ENCODE assay signal across 23 mouse cellular contexts in the genomic region with DNA sequence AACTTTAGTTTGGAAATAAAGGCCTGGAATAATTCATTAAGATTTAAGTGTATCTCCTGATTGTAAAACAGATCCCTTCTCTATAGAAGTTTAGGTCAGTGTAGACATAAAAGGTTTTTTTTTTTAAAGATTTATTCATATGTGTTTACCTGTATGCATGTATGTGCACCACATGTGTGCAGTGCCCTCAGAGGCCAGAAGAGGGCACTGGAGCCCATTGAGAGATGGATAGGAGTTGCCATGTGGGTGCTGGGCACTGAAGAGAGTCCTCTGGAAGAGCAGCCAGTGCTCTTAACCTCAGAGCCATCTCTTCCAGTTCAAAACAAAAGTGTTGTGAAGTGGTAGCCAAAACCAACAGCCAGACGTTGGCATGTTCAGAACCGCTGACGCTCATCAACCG. TPM values are rescaled to one million over a fixed set of nuclear protein-coding genes. Genes with fewer than 3 reads are reported as not detected.
DNase-seq lines count a peak whose midpoint lies in the region; ATAC-seq and TF ChIP-seq lines count a peak whose summit lies in the region.
"Had no signal": no experiment of that assay in that cellular context is flagged by ENCODE, and none has a peak within 500 bp of the region (broad histone marks: within the 10 kb centered on the region; RNA-seq: fewer than 3 reads in every experiment).

No protein-coding gene starts in this region.

- no peak for TF ChIP-seq EP300 in heart, adult 2 months (IDR thresholded peaks at IDR 0.05; ENCODE audit: insufficient read depth, low read depth, low read length)
- TF ChIP-seq EP300 in liver, embryonic 14.5 days (IDR thresholded peaks at IDR 0.05; ENCODE audit: low read depth), result no peak
- no peak for TF ChIP-seq EP300 in ES-Bruce4 (IDR thresholded peaks at IDR 0.05; ENCODE audit: insufficient read depth, low read depth, low read length)

- H3K36me3 ChIP-seq in heart, adult 2 months (ENCODE audit: control insufficient read depth, insufficient read depth, low read length), result peaks cover 2% of the 10 kb centered on the region; the same call in 1 of the 2 replicates
- peaks cover 38% of the 10 kb centered on the region for H3K36me3 ChIP-seq in heart, embryonic 10.5 days
- H3K36me3 ChIP-seq in liver, embryonic 14.5 days (replicated peaks; ENCODE audit: control insufficient read depth, insufficient read depth, low read depth), result no peaks in the 10 kb centered on the region; the same call in 1 of the 2 replicates
- no peaks in the 10 kb centered on the region for H3K36me3 ChIP-seq in ES-Bruce4 (ENCODE audit: control insufficient read depth, insufficient read depth, low read length, poor library complexity, severe bottlenecking)
- H3K36me3 ChIP-seq in forebrain, embryonic 13.5 days (ENCODE audit: poor library complexity, severe bottlenecking), result peaks cover 26% of the 10 kb centered on the region

- no peak for ATAC-seq in liver, embryonic 14.5 days (ENCODE audit: insufficient read depth)
- ATAC-seq in forebrain, embryonic 13.5 days, result no peak
- ATAC-seq: CD4-positive, CD25-positive, alpha-beta regulatory T cell, adult 4 months; forebrain, postnatal 0 days; hindbrain, embryonic 16.5 days; midbrain, embryonic 13.5 days had no signal

- H3K27me3 ChIP-seq in heart, adult 2 months (ENCODE audit: control insufficient read depth, insufficient read depth, low read length), result no peaks in the 10 kb centered on the region
- H3K27me3 ChIP-seq in heart, embryonic 10.5 days (ENCODE audit: insufficient read depth, poor library complexity, severe bottlenecking), result no peaks in the 10 kb centered on the region
- H3K27me3 ChIP-seq in liver, embryonic 14.5 days (ENCODE audit: control insufficient read depth, insufficient read depth, low read length), result no peaks in the 10 kb centered on the region
- H3K27me3 ChIP-seq in ES-Bruce4 (ENCODE audit: control insufficient read depth, insufficient read depth, low read length, poor library complexity, severe bottlenecking), result no peaks in the 10 kb centered on the region
- no peaks in the 10 kb centered on the region for H3K27me3 ChIP-seq in forebrain, embryonic 13.5 days
- H3K27me3 ChIP-seq: limb, embryonic 15.5 days; midbrain, embryonic 13.5 days had no signal

- peaks cover 16% of the 10 kb centered on the region for H3K4me1 ChIP-seq in heart, adult 2 months (ENCODE audit: control insufficient read depth, insufficient read depth, low read length)
- peaks cover 48% of the 10 kb centered on the region for H3K4me1 ChIP-seq in heart, embryonic 10.5 days
- H3K4me1 ChIP-seq in liver, embryonic 14.5 days (replicated peaks; ENCODE audit: control insufficient read depth in 2 of 2, insufficient read depth in 2 of 2, low read length in 1 of 2), result peaks cover 2 to 16% of the 10 kb centered on the region in 2 experiments; a peak in 3 of 4 replicates
- peaks cover 11% of the 10 kb centered on the region for H3K4me1 ChIP-seq in ES-Bruce4 (ENCODE audit: control insufficient read depth, insufficient read depth, low read length)
- H3K4me1 ChIP-seq in embryonic fibroblast, embryonic 13.5 days (ENCODE audit: control insufficient read depth, insufficient read depth, low read length), result peaks cover 12% of the 10 kb centered on the region
- H3K4me1 ChIP-seq in forebrain, embryonic 13.5 days, result peaks cover 18% of the 10 kb centered on the region

- H3K9ac ChIP-seq in heart, adult 2 months (ENCODE audit: low read depth, low read length), result no peak overlapping the region
- no peak overlapping the region for H3K9ac ChIP-seq in liver, embryonic 14.5 days (replicated peaks)
- H3K9ac ChIP-seq in ES-Bruce4 (ENCODE audit: low read depth, poor library complexity, severe bottlenecking), result no peak overlapping the region
- no peak overlapping the region for H3K9ac ChIP-seq in forebrain, embryonic 13.5 days
- H3K9ac ChIP-seq: forebrain, postnatal 0 days; limb, embryonic 15.5 days; midbrain, embryonic 13.5 days had no signal

- 93% methylated on average over 4 of the region's 4 CpGs for WGBS in heart, adult 2 months
- WGBS in heart, embryonic 10.5 days, result 96% methylated on average over 4 of the region's 4 CpGs
- WGBS in liver, embryonic 14.5 days (ENCODE audit: insufficient replicate concordance), result 86% methylated on average over 4 of the region's 4 CpGs
- WGBS in forebrain, embryonic 13.5 days, result 94% methylated on average over 4 of the region's 4 CpGs

- no peak overlapping the region for H3K4me2 ChIP-seq in liver, embryonic 14.5 days (ENCODE audit: low read depth)
- H3K4me2 ChIP-seq in forebrain, embryonic 13.5 days, result no peak overlapping the region
- H3K4me2 ChIP-seq: limb, embryonic 15.5 days; midbrain, embryonic 13.5 days had no signal

- no peak for DNase-seq in heart, adult 2 months
- no peak for DNase-seq in heart, embryonic 10.5 days (ENCODE audit: low spot score)
- no peak for DNase-seq in liver, embryonic 14.5 days (ENCODE audit: low read depth in 3 of 3, low spot score in 3 of 3)
- no peak for DNase-seq in liver
- DNase-seq: adrenal gland, postnatal 36 days; cerebellum, adult 9-11 months; forebrain, postnatal 0 days; gastrocnemius, postnatal 36 days; kidney, adult 11 months; left cerebral cortex, postnatal 4 days; lung, adult 18-20 months; retina, postnatal 1 day; right cerebral cortex, postnatal 4 days; thymus, adult 2 months had no signal

- H3K27ac ChIP-seq in heart, adult 2 months, result no peak overlapping the region
- H3K27ac ChIP-seq in heart, embryonic 10.5 days, result no peak overlapping the region
- H3K27ac ChIP-seq in liver, embryonic 14.5 days, result no peak overlapping the region
- no peak overlapping the region for H3K27ac ChIP-seq in ES-Bruce4 (ENCODE audit: insufficient read depth, low read length)
- H3K27ac ChIP-seq in embryonic fibroblast, embryonic 13.5 days (ENCODE audit: insufficient read depth, low read length), result no peak overlapping the region
- no peak overlapping the region for H3K27ac ChIP-seq in forebrain, embryonic 13.5 days
- H3K27ac ChIP-seq: embryonic facial prominence, embryonic 10.5 days; forebrain, embryonic 10.5 days; limb, embryonic 15.5 days; midbrain, embryonic 13.5 days had no signal

- TF ChIP-seq POLR2A in heart, adult 2 months (IDR thresholded peaks at IDR 0.05; ENCODE audit: insufficient read depth, low read depth, low read length), result no peak
- no peak for TF ChIP-seq POLR2A in ES-Bruce4 (IDR thresholded peaks at IDR 0.05; ENCODE audit: insufficient read depth, low read length)
- TF ChIP-seq POLR2A in embryonic fibroblast, embryonic 13.5 days (IDR thresholded peaks at IDR 0.05; ENCODE audit: low read depth, low read length), result no peak

- peaks cover 17% of the 10 kb centered on the region for H3K79me2 ChIP-seq in heart, adult 2 months (replicated peaks; ENCODE audit: control insufficient read depth, insufficient read depth, low read length)

- intact Hi-C loops in heart, adult 2 months (cut with DNase I), result no loop called here

- TF ChIP-seq CTCF in heart, adult 2 months (IDR thresholded peaks at IDR 0.05), result peak; percentile 37
- peak; percentile 22 for TF ChIP-seq CTCF in liver, embryonic 14.5 days (IDR thresholded peaks at IDR 0.05; ENCODE audit: low read depth)
- TF ChIP-seq CTCF in ES-Bruce4 (IDR thresholded peaks at IDR 0.05; ENCODE audit: low read depth, low read length), result peak; percentile 18
- 0 out of 2 replicates have a peak, but pooled peaks have one; percentile 1 for TF ChIP-seq CTCF in embryonic fibroblast, embryonic 13.5 days (IDR thresholded peaks at IDR 0.05; ENCODE audit: borderline replicate concordance, insufficient read depth, low read length)

- no peaks in the 10 kb centered on the region for H3K9me3 ChIP-seq in heart, embryonic 10.5 days
- no peaks in the 10 kb centered on the region for H3K9me3 ChIP-seq in liver, embryonic 14.5 days (ENCODE audit: control insufficient read depth, low read length)
- 0 out of 2 replicates have a peak, but pooled peaks cover 5% of the 10 kb centered on the region for H3K9me3 ChIP-seq in ES-Bruce4 (replicated peaks; ENCODE audit: control insufficient read depth, insufficient read depth, low read length, poor library complexity, severe bottlenecking)
- peaks cover 4% of the 10 kb centered on the region for H3K9me3 ChIP-seq in forebrain, embryonic 13.5 days (replicated peaks)
- H3K9me3 ChIP-seq: limb, embryonic 15.5 days; midbrain, embryonic 13.5 days had no signal

- no peak overlapping the region for H3K4me3 ChIP-seq in heart, adult 2 months
- no peak overlapping the region for H3K4me3 ChIP-seq in heart, embryonic 10.5 days
- H3K4me3 ChIP-seq in liver, embryonic 14.5 days (ENCODE audit: insufficient read depth in 1 of 2, low read depth in 2 of 2, low read length in 2 of 2), result no peak overlapping the region
- H3K4me3 ChIP-seq in ES-Bruce4 (ENCODE audit: low read depth, low read length), result no peak overlapping the region
- no peak overlapping the region for H3K4me3 ChIP-seq in embryonic fibroblast, embryonic 13.5 days (ENCODE audit: insufficient read depth, low read length)
- no peak overlapping the region for H3K4me3 ChIP-seq in forebrain, embryonic 13.5 days
- H3K4me3 ChIP-seq: embryonic facial prominence, embryonic 10.5 days; forebrain, embryonic 10.5 days; limb, embryonic 15.5 days; midbrain, embryonic 13.5 days had no signal

RNA-seq across cellular contexts. Expression of a gene that starts 5.2 kb away (rescaled TPM):
- total RNA-seq in heart, adult 2 months (2021), result 10 to 100 TPM; 26.3 to 28.5 TPM
- polyA plus RNA-seq in heart, adult 2 months (2012; rRNA removed), result 14.3 and 18.4 TPM in 2 replicates
- polyA plus RNA-seq in heart, embryonic 10.5 days (2016; fragmentation: Nextera tagmentation; extraction: Ambion mirVana), result 14.6 and 16.0 TPM in 2 replicates
- 6.7 and 8.3 TPM in 2 replicates for polyA plus RNA-seq in liver, embryonic 14.5 days (2012; rRNA removed)
- 9.5 and 10.7 TPM in 2 replicates for polyA plus RNA-seq in liver, embryonic 14.5 days (2014; fragmentation: Nextera tagmentation; extraction: Ambion mirVana)
- 57.6 and 61.8 TPM in 2 replicates for polyA plus RNA-seq in ES-Bruce4 (2011; ENCODE audit: insufficient read depth, insufficient read length, low read depth, missing spikeins)
- 68.8 and 74.6 TPM in 2 replicates for polyA plus RNA-seq in embryonic fibroblast, embryonic 13.5 days (2011; ENCODE audit: insufficient read length, low read depth, missing spikeins)
- polyA plus RNA-seq in forebrain, embryonic 13.5 days (2015; fragmentation: Nextera tagmentation; extraction: Ambion mirVana), result 15.9 and 17.1 TPM in 2 replicates
